Mouse (Mus musculus) hindbrain, embryonic 14.5 days (tissue): ENCODE measurements around the gene Zbtb40. TPM values are rescaled to one million over a fixed set of nuclear protein-coding genes. Genes with fewer than 3 reads are reported as not detected.
A peak's percentile ranks its signal among the peaks of the same experiment; 100 is the strongest.

Experiments
- ATAC-seq: fragments of 200-750 bp; cut with Nextera tagmentation; 2 replicates; pipeline ENCODE4 v1.8.0; 2017; ENCODE audit warnings: moderate number of reproducible peaks, mild to moderate bottlenecking, moderate TSS enrichment, moderate library complexity; ENCODE audit not compliant: low FRiP score
- DNase-seq: peaks from one replicate; pipeline ENCODE4 v3.0.0-alpha.2; 2015; ENCODE audit warnings: low spot score
- H3K27ac ChIP-seq: fragments of 300-500 bp; sonication (generic); 2 replicates; pipeline ENCODE4 v1.5.1; 2014; ENCODE audit warnings: mild to moderate bottlenecking, moderate library complexity
- H3K27me3 ChIP-seq: fragments of 300-500 bp; sonication (generic); 2 replicates; pipeline ENCODE4 v1.6.1; 2014; ENCODE audit warnings: mild to moderate bottlenecking, low read length, mixed read lengths; ENCODE audit not compliant: control insufficient read depth, insufficient read depth
- H3K36me3 ChIP-seq: fragments of 300-500 bp; sonication (generic); replicated peaks from 2 replicates; pipeline ENCODE4 v1.6.1; 2014; ENCODE audit not compliant: control insufficient read depth, insufficient read depth
- H3K4me1 ChIP-seq: fragments of 300-500 bp; sonication (generic); replicated peaks from 2 replicates; pipeline ENCODE4 v1.6.1; 2014; ENCODE audit warnings: antibody characterized with exemption, low read length, mixed read lengths; ENCODE audit not compliant: control insufficient read depth, insufficient read depth
- H3K4me2 ChIP-seq: fragments of 300-500 bp; sonication (generic); replicated peaks from 2 replicates; pipeline ENCODE4 v1.6.1; 2014; ENCODE audit warnings: mild to moderate bottlenecking, moderate library complexity
- H3K4me3 ChIP-seq: fragments of 300-500 bp; sonication (generic); replicated peaks from 2 replicates; pipeline ENCODE4 v1.5.1; 2014; ENCODE audit warnings: mild to moderate bottlenecking, low read length
- H3K9ac ChIP-seq: fragments of 300-500 bp; sonication (generic); 2 replicates; pipeline ENCODE4 v1.6.1; 2014
- H3K9me3 ChIP-seq: fragments of 300-500 bp; sonication (generic); 2 replicates; pipeline ENCODE4 v1.6.1; 2016; ENCODE audit warnings: low read length; ENCODE audit not compliant: control insufficient read depth
- WGBS: fragments of 180-500 bp; shearing (Covaris S2); extraction: QIAGEN DNeasy Blood & Tissue Kit; methylation state at CpG from one replicate; pipeline ENCODE4 v1.1.7; 2014; 5-methylcytosine and 5-hydroxymethylcytosine counted together
- polyA plus RNA-seq: library from polyadenylated mRNA; unstranded; fragments of >200 nt; fragmentation: Nextera tagmentation; extraction: Ambion mirVana; gene quantifications from 2 replicates; pipeline ENCODE4 v1.2.1, GENCODE M21; 2014

Zbtb40 gene
- polyA plus RNA-seq, 1 experiment from 2014 or later: 4.5 TPM

GRCm38 (mm10) chr4:136970939-136971338, 77.7 kb downstream of the Zbtb40 start:
- Histone ChIP-seq H3K9me3 (no peaks in the 10 kb centered on the region), H3K4me1 (peaks cover 31% of the 10 kb centered on the region), H3K4me3 (no peak overlapping the region), H3K4me2 (no peak overlapping the region), H3K27ac (no peak overlapping the region), H3K36me3 (no peaks in the 10 kb centered on the region), H3K9ac (no peak overlapping the region), H3K27me3 (peaks cover 22% of the 10 kb centered on the region)
- 8% methylated on average over 6 of the region's 6 CpGs for WGBS
- DNase-seq (peak; percentile 59), ATAC-seq (no peak)

DNA sequence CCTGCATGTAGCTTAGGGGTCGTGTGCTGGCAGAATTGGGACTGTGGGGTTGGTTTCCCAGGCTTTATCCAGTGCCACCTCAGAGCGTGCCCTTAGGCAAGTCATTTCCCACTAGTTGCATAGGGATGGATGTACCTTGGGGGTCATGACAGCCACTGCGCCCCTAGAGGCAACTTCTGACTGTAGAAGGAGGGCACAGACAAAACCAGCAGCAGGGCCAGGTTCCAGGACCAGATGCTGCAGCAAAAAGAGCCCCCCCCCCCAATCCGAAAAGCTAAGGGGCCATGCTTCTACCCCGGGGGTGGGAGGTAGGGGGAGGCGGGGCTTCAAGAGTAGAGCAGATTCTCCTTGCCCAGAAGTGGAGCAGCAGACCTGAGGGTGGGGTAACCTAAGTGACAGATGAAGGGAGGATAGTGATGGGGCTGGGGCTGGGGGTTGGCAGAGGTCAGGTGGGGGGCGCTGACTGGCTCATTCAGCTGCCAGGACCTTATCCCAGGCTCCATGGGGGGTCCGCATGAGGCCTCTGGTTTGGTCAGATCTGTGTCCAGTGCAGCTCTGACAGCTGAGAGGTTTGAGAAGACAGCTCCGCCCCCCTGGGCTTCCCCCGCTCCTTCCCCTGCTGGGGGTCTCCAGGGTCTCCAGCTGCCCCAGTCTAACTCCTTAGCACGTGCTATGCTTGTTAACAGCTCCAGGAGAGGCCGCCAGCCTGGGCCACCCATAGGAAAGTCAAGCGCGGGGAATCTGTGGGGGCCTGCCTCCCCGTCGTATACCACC, 78.9 kb downstream of the Zbtb40 start:
- ATAC-seq (no peak), DNase-seq (no peak)
- peaks cover 25% of the 10 kb centered on the region for H3K27me3 ChIP-seq
- H3K9me3 ChIP-seq: no peaks in the 10 kb centered on the region
- WGBS: 31% methylated on average over 15 of the region's 16 CpGs
- no peak overlapping the region for H3K27ac ChIP-seq
- H3K4me2 ChIP-seq: no peak overlapping the region
- no peak overlapping the region for H3K9ac ChIP-seq
- peaks cover 39% of the 10 kb centered on the region for H3K4me1 ChIP-seq
- no peaks in the 10 kb centered on the region for H3K36me3 ChIP-seq
- no peak overlapping the region for H3K4me3 ChIP-seq

GRCm38 (mm10) chr4:136969096-136969495, 79.5 kb downstream of the Zbtb40 start:
- peaks cover 31% of the 10 kb centered on the region for H3K27me3 ChIP-seq
- 53% methylated on average over 8 of the region's 8 CpGs for WGBS
- H3K27ac ChIP-seq: no peak overlapping the region
- DNase-seq: no peak
- no peak for ATAC-seq
- no peak overlapping the region for H3K4me3 ChIP-seq
- H3K4me2 ChIP-seq: no peak overlapping the region
- no peak overlapping the region for H3K9ac ChIP-seq
- no peaks in the 10 kb centered on the region for H3K9me3 ChIP-seq
- H3K4me1 ChIP-seq: peaks cover 41% of the 10 kb centered on the region
- H3K36me3 ChIP-seq: no peaks in the 10 kb centered on the region

GRCm38 (mm10) chr4:136967511-136967910, 81.1 kb downstream of the Zbtb40 start:
- no peak overlapping the region for H3K27ac ChIP-seq
- H3K4me3 ChIP-seq: no peak overlapping the region
- H3K9me3 ChIP-seq: no peaks in the 10 kb centered on the region
- H3K36me3 ChIP-seq: no peaks in the 10 kb centered on the region
- peaks cover 31% of the 10 kb centered on the region for H3K27me3 ChIP-seq
- DNase-seq (no peak), ATAC-seq (no peak)
- WGBS: 17% methylated on average over 9 of the region's 9 CpGs
- no peak overlapping the region for H3K9ac ChIP-seq
- H3K4me1 ChIP-seq: peaks cover 41% of the 10 kb centered on the region
- H3K4me2 ChIP-seq: no peak overlapping the region

DNA sequence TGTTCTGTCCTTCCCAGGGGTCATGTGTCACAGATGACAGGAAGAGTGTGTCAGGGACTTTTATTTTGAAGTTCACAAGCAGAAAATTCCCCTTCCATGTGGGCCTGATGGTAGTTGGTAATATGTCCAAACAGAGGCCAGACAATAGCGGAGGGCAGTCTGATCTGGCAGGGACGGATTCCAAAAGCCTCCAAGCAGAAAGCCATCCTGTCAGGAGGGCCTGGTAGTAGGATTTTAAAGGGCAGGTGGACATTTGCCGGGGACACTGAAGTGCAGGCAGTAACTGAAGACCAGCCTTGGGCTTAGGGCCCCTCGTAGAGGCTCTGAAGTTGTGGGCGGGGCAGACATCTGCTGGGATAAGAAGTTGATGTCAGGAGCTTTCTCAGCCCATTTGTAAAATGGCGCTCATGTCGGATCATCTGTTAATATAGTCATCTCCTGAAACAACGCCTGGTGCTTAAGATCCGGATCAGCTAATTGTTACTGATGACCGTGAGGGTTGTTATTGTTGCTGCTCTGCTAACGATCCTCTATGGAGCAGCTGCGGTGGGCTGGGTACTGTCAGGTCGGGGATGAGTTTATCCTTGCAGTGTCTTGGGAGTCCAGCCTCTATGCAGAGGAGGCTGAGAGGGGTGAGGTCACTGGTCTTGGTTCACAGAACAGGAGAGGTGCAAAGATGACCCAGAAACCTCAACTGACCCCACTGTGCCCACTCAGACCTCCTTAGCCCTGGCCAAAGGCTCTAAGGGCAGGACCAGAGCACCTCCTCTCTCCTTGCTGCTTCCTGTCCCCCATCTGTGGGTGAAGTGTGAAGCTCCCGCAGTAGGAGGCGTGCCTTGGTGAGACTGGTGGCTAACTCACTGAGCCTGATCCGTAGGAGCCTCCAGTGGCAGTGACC, 81.9 kb downstream of the Zbtb40 start:
- Histone ChIP-seq H3K27me3 (peaks cover 26% of the 10 kb centered on the region), H3K36me3 (no peaks in the 10 kb centered on the region), H3K9ac (no peak overlapping the region), H3K27ac (no peak overlapping the region), H3K9me3 (no peaks in the 10 kb centered on the region), H3K4me1 (peaks cover 41% of the 10 kb centered on the region), H3K4me2 (no peak overlapping the region), H3K4me3 (no peak overlapping the region)
- DNase-seq (no peak), ATAC-seq (peak; percentile 29; the same call in 1 of the 2 replicates)
- 27% methylated on average over 16 of the region's 16 CpGs for WGBS

GRCm38 (mm10) chr4:136964990-136965421, 83.6 kb downstream of the Zbtb40 start:
- H3K27ac ChIP-seq: no peak overlapping the region
- H3K4me3 ChIP-seq: no peak overlapping the region
- peaks cover 37% of the 10 kb centered on the region for H3K4me1 ChIP-seq
- DNase-seq (no peak), ATAC-seq (peak; percentile 49; the same call in 1 of the 2 replicates)
- H3K27me3 ChIP-seq: peaks cover 26% of the 10 kb centered on the region
- no peaks in the 10 kb centered on the region for H3K36me3 ChIP-seq
- no peaks in the 10 kb centered on the region for H3K9me3 ChIP-seq
- WGBS: 18% methylated on average over 15 of the region's 15 CpGs
- no peak overlapping the region for H3K9ac ChIP-seq
- no peak overlapping the region for H3K4me2 ChIP-seq

DNA sequence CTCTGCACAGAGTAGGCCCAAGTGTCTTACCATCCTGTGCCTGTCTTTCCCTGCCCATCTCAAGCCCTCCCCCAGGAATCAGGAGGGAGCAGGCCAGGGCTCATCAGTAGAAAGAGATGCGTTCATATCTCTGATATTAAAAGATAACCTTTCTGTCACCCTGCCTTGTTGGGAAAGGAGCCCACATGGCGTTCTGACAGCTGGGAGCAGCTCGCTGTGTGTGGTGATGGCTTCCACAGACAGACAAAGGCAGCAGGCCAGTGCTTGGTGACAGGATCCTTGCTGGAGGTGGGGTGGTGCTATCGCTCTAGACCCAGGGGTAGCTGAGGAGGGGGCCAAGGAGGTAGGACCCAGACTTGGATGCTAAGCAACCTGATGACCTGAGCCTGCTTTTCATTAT, 86.2 kb downstream of the Zbtb40 start:
- Histone ChIP-seq H3K4me1 (peaks cover 20% of the 10 kb centered on the region), H3K4me2 (no peak overlapping the region), H3K27me3 (peaks cover 36% of the 10 kb centered on the region), H3K9ac (no peak overlapping the region), H3K9me3 (no peaks in the 10 kb centered on the region), H3K4me3 (no peak overlapping the region), H3K27ac (no peak overlapping the region), H3K36me3 (no peaks in the 10 kb centered on the region)
- ATAC-seq (no peak), DNase-seq (no peak)
- 39% methylated on average over 4 of the region's 4 CpGs for WGBS

DNA sequence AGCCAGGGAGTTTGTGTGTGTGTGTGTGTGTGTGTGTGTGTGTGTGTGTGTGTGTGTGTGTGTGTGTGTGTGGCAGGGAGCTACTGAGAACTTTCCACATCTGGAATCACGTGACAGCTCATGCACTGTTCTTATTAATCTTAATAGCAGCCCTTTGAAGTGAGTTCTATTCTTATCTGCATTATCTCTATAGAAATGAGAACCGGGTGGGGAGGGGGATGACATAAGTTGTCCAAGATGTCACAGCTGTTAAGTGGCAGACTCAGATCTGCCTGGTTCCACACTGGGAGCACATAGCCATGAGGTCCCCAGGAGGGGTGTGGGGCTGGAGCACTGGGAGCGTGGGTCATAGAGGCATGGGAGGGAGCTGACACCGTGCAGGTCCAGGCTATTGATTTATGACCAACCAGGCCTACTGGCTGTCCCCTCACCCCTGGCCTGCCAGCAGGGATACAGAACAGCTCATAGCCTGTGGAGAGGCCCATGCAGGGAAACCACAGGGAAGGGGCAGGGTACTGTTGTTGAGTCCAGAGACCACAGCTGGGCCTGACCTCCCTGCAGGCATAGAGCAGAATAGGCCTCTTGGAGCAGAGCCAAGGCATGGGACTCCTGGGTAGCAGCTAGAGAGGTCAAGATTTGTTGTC, 86.8 kb downstream of the Zbtb40 start:
- no peak overlapping the region for H3K27ac ChIP-seq
- no peak overlapping the region for H3K4me3 ChIP-seq
- no peak for DNase-seq
- no peak overlapping the region for H3K9ac ChIP-seq
- no peak for ATAC-seq
- H3K36me3 ChIP-seq: no peaks in the 10 kb centered on the region
- H3K4me1 ChIP-seq: peaks cover 13% of the 10 kb centered on the region
- H3K9me3 ChIP-seq: no peaks in the 10 kb centered on the region
- peaks cover 38% of the 10 kb centered on the region for H3K27me3 ChIP-seq
- WGBS: 36% methylated on average over 4 of the region's 4 CpGs
- no peak overlapping the region for H3K4me2 ChIP-seq

- no peak overlapping the region for H3K4me2 ChIP-seq
- no peak overlapping the region for H3K27ac ChIP-seq
- H3K27me3 ChIP-seq: peaks cover 39% of the 10 kb centered on the region
- WGBS: 47% methylated on average over 9 of the region's 9 CpGs
- peaks cover 10% of the 10 kb centered on the region for H3K4me1 ChIP-seq
- DNase-seq (no peak), ATAC-seq (no peak)
- H3K9ac ChIP-seq: no peak overlapping the region
- H3K36me3 ChIP-seq: no peaks in the 10 kb centered on the region
- H3K4me3 ChIP-seq: no peak overlapping the region
- no peaks in the 10 kb centered on the region for H3K9me3 ChIP-seq
Measured at GRCm38 (mm10) chr4:136960581-136960980, 88.0 kb downstream of the Zbtb40 start.
